Mouse (Mus musculus) intestine, postnatal 0 days (tissue): ENCODE measurements at regions not wholly inside any gene's neighbourhood (a gene's known extent, or its start where the extent isn't known, plus 50 kb on each side); places are given as distances from the start of the nearest gene placed in this dataset.

Experiments
- ATAC-seq: fragments of 200-750 bp; cut with Nextera tagmentation; 2 replicates; pipeline ENCODE4 v1.8.0; 2017; ENCODE audit warnings: mild to moderate bottlenecking, moderate TSS enrichment, moderate library complexity
- H3K27ac ChIP-seq: fragments of 300-500 bp; sonication (generic); 2 replicates; pipeline ENCODE4 v1.5.1; 2014; ENCODE audit warnings: mild to moderate bottlenecking, low read depth, low read length, moderate library complexity
- H3K27me3 ChIP-seq: fragments of 300-500 bp; sonication (generic); replicated peaks from 2 replicates; pipeline ENCODE4 v1.6.1; 2014; ENCODE audit warnings: low read length, mixed read lengths; ENCODE audit not compliant: control insufficient read depth, insufficient read depth
- H3K36me3 ChIP-seq: fragments of 300-500 bp; sonication (generic); 2 replicates; pipeline ENCODE4 v1.6.1; 2014; ENCODE audit warnings: mild to moderate bottlenecking, moderate library complexity; ENCODE audit not compliant: control insufficient read depth, insufficient read depth
- H3K4me1 ChIP-seq: fragments of 300-500 bp; sonication (generic); replicated peaks from 2 replicates; pipeline ENCODE4 v1.6.1; 2014; ENCODE audit warnings: antibody characterized with exemption, low read length, mixed read lengths; ENCODE audit not compliant: control insufficient read depth, insufficient read depth
- H3K4me2 ChIP-seq: fragments of 300-500 bp; sonication (generic); replicated peaks from 2 replicates; pipeline ENCODE4 v1.6.1; 2014; ENCODE audit warnings: low read depth, mild to moderate bottlenecking, moderate library complexity
- H3K4me3 ChIP-seq: fragments of 300-500 bp; sonication (generic); 2 replicates; pipeline ENCODE4 v1.5.1; 2014; ENCODE audit warnings: low read depth, low read length
- H3K9ac ChIP-seq: fragments of 300-500 bp; sonication (generic); 2 replicates; pipeline ENCODE4 v1.6.1; 2014; ENCODE audit warnings: mild to moderate bottlenecking, low read depth, low read length
- H3K9me3 ChIP-seq: fragments of 300-500 bp; sonication (generic); 2 replicates; pipeline ENCODE4 v1.6.1; 2016; ENCODE audit warnings: mixed run types; ENCODE audit not compliant: control insufficient read depth
- CTCF ChIP-seq: sonication (generic); IDR thresholded peaks from 2 replicates; pipeline ENCODE4 v1.5.1; 2016; ENCODE audit warnings: low read depth, mild to moderate bottlenecking, control low read depth, antibody characterized with exemption, moderate library complexity
- WGBS: fragments of 180-500 bp; shearing (Covaris S2); extraction: QIAGEN DNeasy Blood & Tissue Kit; methylation state at CpG from one replicate; pipeline ENCODE4 v1.1.7; 2014; 5-methylcytosine and 5-hydroxymethylcytosine counted together

DNA sequence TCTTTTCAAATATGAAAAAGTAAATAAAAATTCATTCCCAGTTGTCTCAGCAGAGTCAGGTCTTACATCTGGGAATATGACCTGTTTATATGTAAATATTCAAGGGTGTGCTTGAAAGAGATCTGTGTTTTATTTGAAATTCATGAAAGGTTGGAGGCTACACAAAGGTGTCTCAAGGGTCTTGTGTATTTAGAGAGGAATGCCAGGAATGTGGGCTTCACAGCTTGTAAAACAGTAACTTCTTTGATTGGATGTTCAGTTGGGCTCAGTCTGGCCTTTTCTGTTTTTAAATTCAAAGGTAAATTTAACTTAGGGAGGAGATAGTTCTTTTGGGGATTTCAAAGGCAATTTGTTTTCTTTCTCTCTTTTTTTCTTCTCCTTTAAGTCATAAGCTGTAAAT, 514.7 kb upstream of the Gm9747 start:
- Histone ChIP-seq H3K4me2 (no peak overlapping the region), H3K27me3 (no peaks in the 10 kb centered on the region), H3K36me3 (no peaks in the 10 kb centered on the region), H3K27ac (no peak overlapping the region), H3K9ac (no peak overlapping the region), H3K4me3 (no peak overlapping the region), H3K9me3 (no peaks in the 10 kb centered on the region), H3K4me1 (no peaks in the 10 kb centered on the region)
- ATAC-seq, result no peak
- TF ChIP-seq CTCF, result no peak

DNA sequence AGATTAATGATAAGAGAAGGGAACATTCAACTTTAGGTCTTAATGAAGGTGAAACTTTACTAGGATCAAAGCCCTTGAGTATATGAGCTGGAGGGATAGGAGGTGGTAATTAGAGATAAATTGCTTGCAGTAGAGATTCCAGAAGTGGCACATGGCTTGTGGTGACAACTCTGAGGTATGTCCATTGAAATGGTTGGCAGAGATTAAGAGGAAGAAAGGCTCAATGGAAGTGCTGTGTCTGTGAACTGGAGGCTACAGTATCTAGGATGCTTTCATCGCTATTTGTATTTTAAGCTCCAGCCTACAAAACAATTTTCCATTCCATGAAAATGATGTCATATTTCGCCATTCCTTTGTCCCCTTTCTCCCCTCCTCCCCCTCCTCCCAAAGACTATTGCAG, 508.1 kb upstream of the Gm9747 start:
- H3K4me1 ChIP-seq, result no peaks in the 10 kb centered on the region
- H3K9ac ChIP-seq, result no peak overlapping the region
- WGBS, result 95% methylated on average over 2 of the region's 2 CpGs
- H3K9me3 ChIP-seq, result no peaks in the 10 kb centered on the region
- no peak for ATAC-seq
- no peak overlapping the region for H3K4me3 ChIP-seq
- no peak overlapping the region for H3K4me2 ChIP-seq
- no peaks in the 10 kb centered on the region for H3K36me3 ChIP-seq
- no peaks in the 10 kb centered on the region for H3K27me3 ChIP-seq
- H3K27ac ChIP-seq, result no peak overlapping the region
- TF ChIP-seq CTCF, result no peak

DNA sequence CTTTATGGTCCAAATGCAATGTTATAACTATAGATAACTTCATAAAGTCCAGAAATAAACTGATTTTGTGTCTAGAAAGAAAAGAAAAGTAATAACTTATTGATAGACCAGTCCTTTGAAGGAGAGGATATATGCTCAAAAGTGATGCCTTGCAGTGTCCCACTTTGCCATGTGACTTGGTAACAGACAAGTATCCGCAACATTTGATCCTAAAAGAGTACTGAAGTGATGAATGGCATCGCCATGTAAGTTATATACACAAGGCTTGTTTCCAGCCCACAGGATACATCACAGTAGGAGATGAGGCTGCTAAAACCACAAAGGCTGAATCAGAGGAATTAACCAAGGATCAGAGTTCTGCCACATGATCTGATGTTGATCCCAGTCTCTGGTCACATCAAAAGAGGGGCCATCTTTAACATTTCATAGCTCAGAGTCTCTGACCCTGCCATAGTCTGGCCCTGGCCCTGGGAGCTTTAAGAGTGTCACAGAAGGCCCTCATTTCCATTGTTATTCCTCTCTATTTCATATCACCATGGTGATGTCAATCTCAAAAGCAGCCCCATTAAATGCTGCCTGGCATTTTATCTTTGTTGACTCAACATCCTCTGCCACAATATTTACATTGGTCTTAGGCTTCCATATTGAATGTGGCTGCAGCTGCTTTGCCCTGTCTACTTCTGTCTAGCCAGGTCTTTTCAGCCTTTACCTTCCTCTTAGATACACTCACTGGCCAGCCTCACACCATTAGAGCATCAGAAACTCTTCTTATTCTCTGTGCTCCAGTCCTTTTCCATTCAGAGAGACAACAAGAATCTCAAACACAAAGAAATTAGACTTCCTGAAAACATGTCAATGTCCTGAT, 506.4 kb upstream of the Gm9747 start:
- no peaks in the 10 kb centered on the region for H3K27me3 ChIP-seq

DNA sequence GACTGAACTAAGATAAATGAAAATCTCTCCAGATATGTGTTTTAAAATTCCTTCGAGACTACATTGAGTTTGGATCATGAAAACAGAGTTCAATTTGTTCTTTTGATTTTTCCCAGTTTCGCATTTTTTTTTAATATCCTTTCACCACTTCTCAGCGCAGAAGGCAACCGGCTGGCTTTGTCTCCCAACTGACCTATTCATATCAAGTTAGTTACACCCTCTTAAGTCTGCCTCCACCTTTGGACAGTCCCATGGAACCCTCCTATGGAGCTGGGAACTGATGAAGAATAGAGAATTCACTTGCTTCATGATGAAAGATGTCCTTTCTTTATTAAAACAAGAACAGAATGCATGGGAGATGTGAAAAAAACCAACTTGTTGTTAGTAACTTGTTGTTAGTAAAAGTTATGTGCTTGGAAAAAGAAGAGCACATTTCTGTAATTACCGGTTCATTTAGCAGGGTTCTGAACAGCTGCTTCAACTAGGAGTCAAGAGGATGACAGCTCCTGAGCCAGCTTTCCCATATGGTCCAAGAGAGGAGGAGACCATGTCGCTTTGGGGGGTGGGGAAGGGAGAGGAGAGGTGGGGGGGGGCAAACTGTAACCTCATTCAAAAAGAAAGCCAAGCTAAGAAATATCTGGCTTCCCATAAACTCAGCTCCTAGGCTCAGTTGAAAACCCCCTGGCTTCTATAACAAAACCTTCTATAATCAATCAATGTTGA, 495.6 kb upstream of the Gm9747 start:
- Histone ChIP-seq H3K36me3 (no peaks in the 10 kb centered on the region), H3K9me3 (no peaks in the 10 kb centered on the region), H3K27me3 (no peaks in the 10 kb centered on the region), H3K4me3 (no peak overlapping the region), H3K4me1 (no peaks in the 10 kb centered on the region), H3K9ac (no peak overlapping the region), H3K27ac (no peak overlapping the region), H3K4me2 (no peak overlapping the region)
- ATAC-seq, result no peak
- 75% methylated on average over 6 of the region's 6 CpGs for WGBS
- TF ChIP-seq CTCF, result no peak

More for the DNA sequence above, 506.4 kb upstream of the Gm9747 start:
- no peaks in the 10 kb centered on the region for H3K4me1 ChIP-seq
- no peaks in the 10 kb centered on the region for H3K9me3 ChIP-seq
- no peak for TF ChIP-seq CTCF
- H3K4me2 ChIP-seq, result no peak overlapping the region
- ATAC-seq, result no peak
- H3K27ac ChIP-seq, result no peak overlapping the region
- H3K36me3 ChIP-seq, result no peaks in the 10 kb centered on the region
- no peak overlapping the region for H3K9ac ChIP-seq
- no peak overlapping the region for H3K4me3 ChIP-seq
- 94% methylated on average over 2 of the region's 2 CpGs for WGBS

DNA sequence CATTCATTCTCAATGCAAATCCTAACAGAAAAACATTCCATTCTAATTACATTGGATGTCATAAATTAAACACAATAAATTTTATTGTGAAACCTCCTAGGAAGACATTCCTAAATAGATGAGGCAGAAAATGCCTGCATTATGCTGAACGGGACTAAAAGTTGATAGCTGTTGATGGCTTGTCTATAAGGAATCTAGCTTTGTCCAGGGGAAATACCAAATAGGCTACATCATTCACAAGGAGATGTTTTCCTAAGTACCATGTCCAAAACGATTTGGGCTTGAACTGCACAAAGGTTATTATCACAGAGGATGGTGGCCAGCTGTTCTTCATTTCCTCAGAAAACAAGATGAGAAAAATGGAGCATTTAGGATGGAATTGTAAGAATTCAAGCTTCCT, 494.5 kb upstream of the Gm9747 start:
- H3K27me3 ChIP-seq, result no peaks in the 10 kb centered on the region
- TF ChIP-seq CTCF, result no peak
- no peaks in the 10 kb centered on the region for H3K4me1 ChIP-seq
- H3K4me3 ChIP-seq, result no peak overlapping the region
- no peak overlapping the region for H3K9ac ChIP-seq
- H3K36me3 ChIP-seq, result no peaks in the 10 kb centered on the region
- no peak overlapping the region for H3K27ac ChIP-seq
- ATAC-seq, result no peak
- WGBS, result 39% methylated on average over 2 of the region's 2 CpGs
- no peak overlapping the region for H3K4me2 ChIP-seq
- no peaks in the 10 kb centered on the region for H3K9me3 ChIP-seq

DNA sequence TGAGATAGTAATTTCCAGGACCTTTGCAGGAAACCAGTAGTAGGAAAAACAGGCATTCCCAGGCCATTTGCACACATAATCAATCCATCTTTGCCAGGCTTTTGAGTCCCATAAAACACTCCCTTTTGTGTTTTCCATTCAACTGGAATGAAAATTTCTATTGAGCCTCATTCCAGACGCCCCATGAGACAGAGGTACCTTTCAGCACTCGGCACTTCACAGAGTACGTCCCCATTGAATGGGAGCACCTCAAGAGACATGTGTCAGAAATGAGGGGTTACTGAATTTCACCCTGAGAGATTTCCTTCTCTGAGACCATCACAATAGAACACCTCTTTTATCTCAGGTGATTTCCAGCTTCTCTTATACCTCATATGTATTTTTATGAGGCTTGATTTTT, 493.5 kb upstream of the Gm9747 start:
- H3K4me2 ChIP-seq, result no peak overlapping the region
- no peak overlapping the region for H3K4me3 ChIP-seq
- no peak overlapping the region for H3K27ac ChIP-seq
- H3K9ac ChIP-seq, result no peak overlapping the region
- no peaks in the 10 kb centered on the region for H3K27me3 ChIP-seq
- H3K4me1 ChIP-seq, result no peaks in the 10 kb centered on the region
- WGBS, result 73% methylated on average over 3 of the region's 3 CpGs
- TF ChIP-seq CTCF, result no peak
- no peaks in the 10 kb centered on the region for H3K36me3 ChIP-seq
- H3K9me3 ChIP-seq, result no peaks in the 10 kb centered on the region
- ATAC-seq, result no peak
